Mouse (Mus musculus): ENCODE measurements at regions not wholly inside any gene's neighbourhood (a gene's known extent, or its start where the extent isn't known, plus 50 kb on each side); places are given as distances from the start of the nearest gene placed in this dataset.

- no peak for TF ChIP-seq POLR2A (IDR thresholded peaks at IDR 0.05; ENCODE audit: borderline replicate concordance, extremely low read depth, low read depth, low read length)
- TF ChIP-seq CTCF (IDR thresholded peaks at IDR 0.05; ENCODE audit: insufficient read depth, low read length): no peak
These were observed 359.9 kb upstream of the Hs6st1 start for GRCm38 (mm10) chr1:35708176-35708788.

Measured in lung, adult 2 months (tissue).